Mouse (Mus musculus): Measurements from ENCODE around the gene Zscan4e. TPM values are rescaled to one million over a fixed set of nuclear protein-coding genes. Genes with fewer than 3 reads are reported as not detected.
"Not testable (repeated sequence)": the region's sequence is repeated elsewhere in the genome, so short reads cannot be mapped to it uniquely, and the experiment has no call there.

Gene Zscan4e
- not detected for total RNA-seq (2021)
- long read RNA-seq, experiment 1, result 0 reads
- long read RNA-seq, experiment 2, result 0 reads

GRCm38 (mm10) chr7:11310582-11310981 is at the start of gene Zscan4e:
Gene Zscan4e, minus strand, starts transcription at chr7:11310682.
- not testable (repeated sequence) for DNase-seq

Small RNAs within 50 kb of the gene (microRNA-seq; reads per million reads assigned to microRNA genes)
- 0 reads per million in 2 experiments for gene Gm23087
- 0 reads per million in 2 experiments for gene Gm26248

Other genes with a start within 250 kb of the Zscan4e start
- gene Zscan4-ps1, start 241.0 kb downstream of the Zscan4e start, total RNA-seq (2021), result not detected
- not detected for gene Zscan4d, start 144.5 kb downstream of the Zscan4e start, total RNA-seq (2021)
- not detected for gene Zscan4f, start 87.2 kb upstream of the Zscan4e start, total RNA-seq (2021)
- gene Zscan4-ps2, start 203.6 kb upstream of the Zscan4e start, total RNA-seq (2021), result not detected

Data from heart, adult 18-20 months (tissue).